Mouse (Mus musculus): ENCODE results near the gene Marcks. TPM values are rescaled to one million over a fixed set of nuclear protein-coding genes. Genes with fewer than 3 reads are reported as not detected.

The Marcks gene
- total RNA-seq, 1 experiment, result 18.4 TPM

DNA sequence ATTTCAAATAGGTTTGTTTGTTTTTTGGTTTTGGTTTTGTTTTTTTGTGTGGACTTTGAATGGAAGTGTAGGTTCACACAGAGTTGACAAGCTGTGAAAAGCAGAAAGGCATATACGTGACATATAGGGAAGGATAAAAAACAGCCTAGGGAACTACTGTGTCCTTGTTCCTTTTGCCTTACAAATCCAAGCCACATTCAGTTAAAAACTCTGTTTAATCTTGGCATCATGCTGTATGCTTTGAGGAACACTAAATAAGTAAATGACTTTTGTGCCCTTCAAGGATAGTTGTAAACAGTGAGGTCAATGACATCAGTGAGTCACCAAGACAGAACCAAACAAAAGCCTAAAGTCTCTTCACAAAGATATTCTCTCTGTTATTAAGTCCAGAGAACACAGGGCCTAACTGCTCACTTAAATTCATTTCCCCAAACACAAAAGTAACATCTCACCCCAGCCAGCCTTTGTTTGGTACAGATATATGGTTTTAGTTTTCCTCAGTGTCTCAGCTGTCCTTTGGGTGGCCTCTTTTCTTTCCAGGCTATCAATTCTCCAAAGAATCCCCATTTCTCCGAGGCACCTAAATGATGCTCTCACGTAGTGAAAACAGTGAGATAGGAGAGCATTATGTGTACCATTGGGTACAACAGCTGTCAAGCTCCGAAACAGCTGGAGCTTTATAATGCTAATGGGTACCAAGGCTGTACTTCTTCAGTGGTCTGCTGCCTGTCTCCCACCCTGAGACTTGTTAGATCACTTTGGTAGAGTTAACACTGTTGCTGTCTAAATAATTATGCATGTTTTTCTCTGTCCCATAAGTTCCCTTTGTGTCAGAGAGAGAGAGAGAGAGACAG is 36.3 kb downstream of the Marcks start:
- TF ChIP-seq MAFK (IDR thresholded peaks at IDR 0.05; ENCODE audit: insufficient read depth, low read depth, low read length) (no peak), ZC3H11A (IDR thresholded peaks at IDR 0.05; ENCODE audit: borderline replicate concordance, low read depth, low read length) (no peak), HCFC1 (IDR thresholded peaks at IDR 0.05; ENCODE audit: borderline replicate concordance, insufficient read depth, low read length) (no peak), CHD2 (IDR thresholded peaks at IDR 0.05; ENCODE audit: low read depth, low read length) (no peak), ZNF384 (IDR thresholded peaks at IDR 0.05; ENCODE audit: low read depth, low read length) (no peak)
- in situ Hi-C loops (cut with MboI; ENCODE audit: low sequenced_read_pairs in 2 of 2, unreplicated experiment in 2 of 2), result no loop called here
- Histone ChIP-seq H3K9me3 (ENCODE audit: control insufficient read depth, insufficient read depth, low read depth, low read length) (no peaks in the 10 kb centered on the region), H3K4me1 (ENCODE audit: control insufficient read depth in 2 of 2, insufficient read depth in 2 of 2, low read length in 2 of 2, poor library complexity in 1 of 2) (no peaks in the 10 kb centered on the region), H3K27ac (ENCODE audit: insufficient read depth, low read depth, low read length, poor library complexity, severe bottlenecking) (no peak overlapping the region), H3K36me3 (ENCODE audit: control insufficient read depth, insufficient read depth, low read length, poor library complexity, severe bottlenecking) (no peaks in the 10 kb centered on the region), H3K9ac (ENCODE audit: insufficient read depth, low read depth, low read length, poor library complexity, severe bottlenecking) (no peak overlapping the region), H3K4me3 (ENCODE audit: insufficient read depth in 1 of 2, low read depth in 1 of 2, low read length in 2 of 2, poor library complexity in 1 of 2, severe bottlenecking in 1 of 2) (no peak overlapping the region)
- DNase-seq (ENCODE audit: low read depth, low spot score), result no peak

DNA sequence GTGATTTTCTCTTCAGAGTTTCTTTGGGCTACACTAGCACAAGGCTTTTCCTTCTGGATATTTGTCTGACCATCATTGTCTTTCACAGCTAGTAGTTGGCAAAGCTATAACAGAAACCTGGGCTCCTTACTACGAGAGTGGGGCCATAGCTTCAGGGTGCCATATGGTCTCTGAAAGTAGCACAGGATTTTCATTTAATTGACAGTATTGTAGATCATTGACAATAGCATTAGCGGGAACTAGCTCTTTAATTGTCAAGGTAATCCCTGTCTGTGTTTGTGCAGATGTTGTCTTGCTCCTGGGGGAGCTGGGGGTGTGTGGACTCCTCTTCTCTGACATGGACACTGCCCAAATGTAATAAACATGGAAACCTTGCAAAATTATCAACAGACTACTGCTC is 37.0 kb downstream of the Marcks start:
- in situ Hi-C loops (cut with MboI; ENCODE audit: low sequenced_read_pairs in 2 of 2, unreplicated experiment in 2 of 2), result no loop called here
- Histone ChIP-seq H3K9ac (ENCODE audit: insufficient read depth, low read depth, low read length, poor library complexity, severe bottlenecking) (no peak overlapping the region), H3K4me3 (ENCODE audit: insufficient read depth in 1 of 2, low read depth in 1 of 2, low read length in 2 of 2, poor library complexity in 1 of 2, severe bottlenecking in 1 of 2) (no peak overlapping the region), H3K36me3 (ENCODE audit: control insufficient read depth, insufficient read depth, low read length, poor library complexity, severe bottlenecking) (no peaks in the 10 kb centered on the region), H3K9me3 (ENCODE audit: control insufficient read depth, insufficient read depth, low read depth, low read length) (no peaks in the 10 kb centered on the region), H3K27ac (ENCODE audit: insufficient read depth, low read depth, low read length, poor library complexity, severe bottlenecking) (no peak overlapping the region), H3K4me1 (ENCODE audit: control insufficient read depth in 2 of 2, insufficient read depth in 2 of 2, low read length in 2 of 2, poor library complexity in 1 of 2) (no peaks in the 10 kb centered on the region)
- TF ChIP-seq ZNF384 (IDR thresholded peaks at IDR 0.05; ENCODE audit: low read depth, low read length) (no peak), ZC3H11A (IDR thresholded peaks at IDR 0.05; ENCODE audit: borderline replicate concordance, low read depth, low read length) (no peak), MAFK (IDR thresholded peaks at IDR 0.05; ENCODE audit: insufficient read depth, low read depth, low read length) (no peak), HCFC1 (IDR thresholded peaks at IDR 0.05; ENCODE audit: borderline replicate concordance, insufficient read depth, low read length) (no peak), CHD2 (IDR thresholded peaks at IDR 0.05; ENCODE audit: low read depth, low read length) (no peak)
- no peak for DNase-seq (ENCODE audit: low read depth, low spot score)

DNA sequence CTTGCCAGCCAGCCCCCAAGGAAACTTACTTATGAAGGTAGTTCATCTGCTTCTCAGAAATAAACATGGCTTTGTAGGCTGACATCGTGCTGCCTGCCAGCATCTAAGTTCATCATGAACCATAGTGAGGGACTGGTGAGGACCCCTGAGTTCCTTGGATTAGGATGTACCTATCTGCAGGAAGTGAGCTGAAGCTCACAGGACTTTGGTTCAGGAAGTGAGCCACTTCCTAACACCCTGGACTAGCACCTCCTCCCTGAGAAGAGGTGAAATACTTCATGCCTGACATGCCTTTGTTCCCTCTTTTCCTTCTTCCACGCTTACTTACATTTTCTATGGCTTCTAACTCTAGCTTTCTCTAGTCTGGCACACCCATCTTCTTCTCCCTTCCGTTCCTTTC is 42.2 kb downstream of the Marcks start:
- Histone ChIP-seq H3K9me3 (ENCODE audit: control insufficient read depth, insufficient read depth, low read depth, low read length) (no peaks in the 10 kb centered on the region), H3K36me3 (ENCODE audit: control insufficient read depth, insufficient read depth, low read length, poor library complexity, severe bottlenecking) (no peaks in the 10 kb centered on the region), H3K4me1 (ENCODE audit: control insufficient read depth in 2 of 2, insufficient read depth in 2 of 2, low read length in 2 of 2, poor library complexity in 1 of 2) (no peaks in the 10 kb centered on the region), H3K4me3 (ENCODE audit: insufficient read depth in 1 of 2, low read depth in 1 of 2, low read length in 2 of 2, poor library complexity in 1 of 2, severe bottlenecking in 1 of 2) (no peak overlapping the region), H3K9ac (ENCODE audit: insufficient read depth, low read depth, low read length, poor library complexity, severe bottlenecking) (no peak overlapping the region), H3K27ac (ENCODE audit: insufficient read depth, low read depth, low read length, poor library complexity, severe bottlenecking) (no peak overlapping the region)
- in situ Hi-C loops (cut with MboI; ENCODE audit: low sequenced_read_pairs in 2 of 2, unreplicated experiment in 2 of 2), result no loop called here
- no peak for TF ChIP-seq HCFC1 (IDR thresholded peaks at IDR 0.05; ENCODE audit: borderline replicate concordance, insufficient read depth, low read length)
- TF ChIP-seq CHD2 (IDR thresholded peaks at IDR 0.05; ENCODE audit: low read depth, low read length), result no peak
- no peak for DNase-seq (ENCODE audit: low read depth, low spot score)

DNA sequence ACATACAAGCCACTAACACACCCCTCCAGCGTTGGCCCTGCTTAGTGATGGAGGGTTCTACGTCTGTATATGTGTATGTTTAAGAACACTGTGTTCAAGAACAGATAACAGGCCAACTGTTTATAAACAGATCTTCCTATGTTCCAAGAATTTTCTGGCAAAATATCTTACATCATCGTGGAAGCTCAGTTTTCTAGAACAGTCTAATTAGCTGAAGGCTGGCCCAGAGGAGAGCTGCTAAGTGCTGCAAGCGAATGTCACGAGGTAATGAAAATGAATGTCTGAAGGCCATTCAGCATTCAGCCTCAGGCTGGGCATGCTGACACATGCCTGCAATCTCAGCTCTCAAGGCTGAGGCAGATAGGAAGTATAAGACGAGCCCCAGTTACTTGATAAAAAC is 42.9 kb downstream of the Marcks start:
- H3K27ac ChIP-seq (ENCODE audit: insufficient read depth, low read depth, low read length, poor library complexity, severe bottlenecking), result no peak overlapping the region
- no peak overlapping the region for H3K9ac ChIP-seq (ENCODE audit: insufficient read depth, low read depth, low read length, poor library complexity, severe bottlenecking)
- no peak for DNase-seq (ENCODE audit: low read depth, low spot score)
- TF ChIP-seq CHD2 (IDR thresholded peaks at IDR 0.05; ENCODE audit: low read depth, low read length), result no peak
- TF ChIP-seq MAFK (IDR thresholded peaks at IDR 0.05; ENCODE audit: insufficient read depth, low read depth, low read length), result no peak
- TF ChIP-seq ZNF384 (IDR thresholded peaks at IDR 0.05; ENCODE audit: low read depth, low read length), result no peak
- no peak for TF ChIP-seq ZC3H11A (IDR thresholded peaks at IDR 0.05; ENCODE audit: borderline replicate concordance, low read depth, low read length)
- no peak for TF ChIP-seq HCFC1 (IDR thresholded peaks at IDR 0.05; ENCODE audit: borderline replicate concordance, insufficient read depth, low read length)
- no peaks in the 10 kb centered on the region for H3K9me3 ChIP-seq (ENCODE audit: control insufficient read depth, insufficient read depth, low read depth, low read length)
- 0 out of 4 replicates have a peak, but pooled peaks cover 0 to under 1% of the 10 kb centered on the region in 2 experiments for H3K4me1 ChIP-seq (ENCODE audit: control insufficient read depth in 2 of 2, insufficient read depth in 2 of 2, low read length in 2 of 2, poor library complexity in 1 of 2)
- no peaks in the 10 kb centered on the region for H3K36me3 ChIP-seq (ENCODE audit: control insufficient read depth, insufficient read depth, low read length, poor library complexity, severe bottlenecking)
- in situ Hi-C loops (cut with MboI; ENCODE audit: low sequenced_read_pairs in 2 of 2, unreplicated experiment in 2 of 2), result no loop called here
- H3K4me3 ChIP-seq (ENCODE audit: insufficient read depth in 1 of 2, low read depth in 1 of 2, low read length in 2 of 2, poor library complexity in 1 of 2, severe bottlenecking in 1 of 2), result no peak overlapping the region

Measured in ES-E14 (cell line).